Mouse (Mus musculus) embryonic facial prominence, embryonic 12.5 days (tissue): Measurements from ENCODE around the gene Rfx7. TPM values are rescaled to one million over a fixed set of nuclear protein-coding genes. Genes with fewer than 3 reads are reported as not detected.
"Not testable (repeated sequence)": the region's sequence is repeated elsewhere in the genome, so short reads cannot be mapped to it uniquely, and the experiment has no call there.

ENCODE experiments used
- ATAC-seq: fragments of 200-750 bp; cut with Nextera tagmentation; 2 replicates; pipeline ENCODE4 v1.8.0; 2017; ENCODE audit not compliant: insufficient number of reproducible peaks, insufficient read depth, low FRiP score, low TSS enrichment
- H3K27ac ChIP-seq: fragments of 300-500 bp; sonication (generic); 2 replicates; pipeline ENCODE4 v1.5.1; 2016; ENCODE audit warnings: mild to moderate bottlenecking
- H3K27me3 ChIP-seq: fragments of 300-500 bp; sonication (generic); 2 replicates; pipeline ENCODE4 v1.6.1; 2016; ENCODE audit warnings: mild to moderate bottlenecking, moderate library complexity
- H3K36me3 ChIP-seq: fragments of 300-500 bp; sonication (generic); 2 replicates; pipeline ENCODE4 v1.6.1; 2016; ENCODE audit warnings: mild to moderate bottlenecking
- H3K4me1 ChIP-seq: fragments of 300-500 bp; sonication (generic); 2 replicates; pipeline ENCODE4 v1.6.1; 2016
- H3K4me2 ChIP-seq: fragments of 300-500 bp; sonication (generic); replicated peaks from 2 replicates; pipeline ENCODE4 v1.6.1; 2016; ENCODE audit warnings: mild to moderate bottlenecking, moderate library complexity
- H3K4me3 ChIP-seq: fragments of 300-500 bp; sonication (generic); 2 replicates; pipeline ENCODE4 v1.5.1; 2016; ENCODE audit warnings: mild to moderate bottlenecking
- H3K9ac ChIP-seq: fragments of 300-500 bp; sonication (generic); 2 replicates; pipeline ENCODE4 v1.6.1; 2016; ENCODE audit warnings: mild to moderate bottlenecking, moderate library complexity
- H3K9me3 ChIP-seq: fragments of 300-500 bp; sonication (generic); 2 replicates; pipeline ENCODE4 v1.6.1; 2016; ENCODE audit warnings: mild to moderate bottlenecking, moderate library complexity
- WGBS: fragments of 180-500 bp; shearing (Covaris S2); methylation state at CpG from one replicate; pipeline ENCODE4 v1.1.7; 2016; 5-methylcytosine and 5-hydroxymethylcytosine counted together
- polyA plus RNA-seq: library from polyadenylated mRNA; unstranded; fragments of >200 nt; fragmentation: Nextera tagmentation; extraction: Ambion mirVana; gene quantifications from 2 replicates; pipeline ENCODE4 v1.2.1, GENCODE M21; 2016

Gene Rfx7
- polyA plus RNA-seq, 1 experiment from 2014 or later, result 14.6 TPM

GRCm38 (mm10) chr9:72558780-72559179 is 26.7 kb downstream of the Rfx7 start:
- Histone ChIP-seq H3K9me3 (no peaks in the 10 kb centered on the region), H3K27ac (no peak overlapping the region), H3K36me3 (no peaks in the 10 kb centered on the region), H3K27me3 (no peaks in the 10 kb centered on the region), H3K9ac (no peak overlapping the region), H3K4me1 (no peaks in the 10 kb centered on the region), H3K4me2 (no peak overlapping the region), H3K4me3 (no peak overlapping the region)
- 72% methylated on average over 1 of the region's 1 CpGs for WGBS
- ATAC-seq, result no peak

GRCm38 (mm10) chr9:72560316-72560715 is 28.3 kb downstream of the Rfx7 start:
- no peak for ATAC-seq
- Histone ChIP-seq H3K36me3 (no peaks in the 10 kb centered on the region), H3K4me2 (no peak overlapping the region), H3K4me1 (no peaks in the 10 kb centered on the region), H3K9me3 (no peaks in the 10 kb centered on the region), H3K4me3 (no peak overlapping the region), H3K27ac (no peak overlapping the region), H3K27me3 (no peaks in the 10 kb centered on the region), H3K9ac (no peak overlapping the region)
- 94% methylated on average over 2 of the region's 2 CpGs for WGBS

- Histone ChIP-seq H3K36me3 (no peaks in the 10 kb centered on the region), H3K4me2 (no peak overlapping the region), H3K9me3 (no peaks in the 10 kb centered on the region), H3K4me3 (no peak overlapping the region), H3K4me1 (no peaks in the 10 kb centered on the region), H3K27me3 (no peaks in the 10 kb centered on the region), H3K27ac (no peak overlapping the region), H3K9ac (no peak overlapping the region)
- WGBS, result 91% methylated on average over 3 of the region's 3 CpGs
- no peak for ATAC-seq
These were observed 31.2 kb downstream of the Rfx7 start for GRCm38 (mm10) chr9:72563277-72563676.

GRCm38 (mm10) chr9:72567116-72567515 is 35.1 kb downstream of the Rfx7 start:
- Histone ChIP-seq H3K9me3 (no peaks in the 10 kb centered on the region), H3K4me1 (no peaks in the 10 kb centered on the region), H3K27me3 (no peaks in the 10 kb centered on the region), H3K9ac (no peak overlapping the region), H3K4me2 (no peak overlapping the region), H3K36me3 (no peaks in the 10 kb centered on the region), H3K27ac (no peak overlapping the region), H3K4me3 (no peak overlapping the region)
- no peak for ATAC-seq
- WGBS, result 53% methylated on average over 2 of the region's 2 CpGs

- Histone ChIP-seq H3K4me1 (0 out of 2 replicates have a peak, but pooled peaks cover 7% of the 10 kb centered on the region), H3K9me3 (no peaks in the 10 kb centered on the region), H3K4me2 (no peak overlapping the region), H3K27ac (no peak overlapping the region), H3K4me3 (no peak overlapping the region), H3K36me3 (no peaks in the 10 kb centered on the region), H3K27me3 (no peaks in the 10 kb centered on the region), H3K9ac (no peak overlapping the region)
- WGBS, result 12% methylated on average over 3 of the region's 3 CpGs
- ATAC-seq, result no peak
These were observed 48.2 kb downstream of the Rfx7 start for GRCm38 (mm10) chr9:72580216-72580615.

GRCm38 (mm10) chr9:72590861-72591260 is 58.8 kb downstream of the Rfx7 start:
- no peaks in the 10 kb centered on the region for H3K36me3 ChIP-seq
- 100% methylated on average over 1 of the region's 1 CpGs for WGBS
- H3K4me1 ChIP-seq, result no peaks in the 10 kb centered on the region
- H3K9me3 ChIP-seq, result no peaks in the 10 kb centered on the region
- H3K4me3 ChIP-seq, result no peak overlapping the region
- ATAC-seq, result no peak
- H3K27me3 ChIP-seq, result no peaks in the 10 kb centered on the region
- H3K4me2 ChIP-seq, result no peak overlapping the region
- H3K9ac ChIP-seq, result no peak overlapping the region
- no peak overlapping the region for H3K27ac ChIP-seq

GRCm38 (mm10) chr9:72592016-72592415 is 60.0 kb downstream of the Rfx7 start:
- Histone ChIP-seq H3K9ac (no peak overlapping the region), H3K4me2 (no peak overlapping the region), H3K27me3 (no peaks in the 10 kb centered on the region), H3K4me3 (no peak overlapping the region), H3K9me3 (no peaks in the 10 kb centered on the region), H3K36me3 (no peaks in the 10 kb centered on the region), H3K4me1 (no peaks in the 10 kb centered on the region), H3K27ac (no peak overlapping the region)
- no peak for ATAC-seq

- not testable (repeated sequence) for H3K27me3 ChIP-seq, H3K9me3 ChIP-seq, H3K27ac ChIP-seq, H3K4me3 ChIP-seq, H3K36me3 ChIP-seq, H3K9ac ChIP-seq, ATAC-seq, H3K4me1 ChIP-seq, H3K4me2 ChIP-seq
- 83% methylated on average over 4 of the region's 4 CpGs for WGBS
These were observed 62.6 kb downstream of the Rfx7 start for GRCm38 (mm10) chr9:72594656-72595055.

- Histone ChIP-seq H3K4me3 (no peak overlapping the region), H3K4me1 (no peaks in the 10 kb centered on the region), H3K27me3 (no peaks in the 10 kb centered on the region), H3K9ac (no peak overlapping the region), H3K36me3 (peaks cover 12% of the 10 kb centered on the region; the same call in 1 of the 2 replicates), H3K27ac (no peak overlapping the region), H3K4me2 (no peak overlapping the region), H3K9me3 (no peaks in the 10 kb centered on the region)
- 97% methylated on average over 3 of the region's 3 CpGs for WGBS
- no peak for ATAC-seq
These were observed 68.1 kb downstream of the Rfx7 start for GRCm38 (mm10) chr9:72600142-72600541.

GRCm38 (mm10) chr9:72609771-72610170 is 77.7 kb downstream of the Rfx7 start:
- Histone ChIP-seq H3K4me1 (no peaks in the 10 kb centered on the region), H3K36me3 (peaks cover 19% of the 10 kb centered on the region), H3K27me3 (no peaks in the 10 kb centered on the region), H3K4me3 (no peak overlapping the region), H3K9me3 (no peaks in the 10 kb centered on the region), H3K9ac (no peak overlapping the region), H3K27ac (no peak overlapping the region), H3K4me2 (no peak overlapping the region)
- no peak for ATAC-seq

- H3K4me2 ChIP-seq, result no peak overlapping the region
- H3K4me3 ChIP-seq, result no peak overlapping the region
- H3K9ac ChIP-seq, result no peak overlapping the region
- no peak overlapping the region for H3K27ac ChIP-seq
- peaks cover 37% of the 10 kb centered on the region for H3K36me3 ChIP-seq
- no peaks in the 10 kb centered on the region for H3K27me3 ChIP-seq
- H3K9me3 ChIP-seq, result no peaks in the 10 kb centered on the region
- ATAC-seq, result no peak
- WGBS, result 87% methylated on average over 2 of the region's 2 CpGs
- no peaks in the 10 kb centered on the region for H3K4me1 ChIP-seq
These were observed 81.8 kb downstream of the Rfx7 start for GRCm38 (mm10) chr9:72613884-72614283.

- peaks cover 43% of the 10 kb centered on the region for H3K36me3 ChIP-seq
- no peak overlapping the region for H3K9ac ChIP-seq
- no peak for ATAC-seq
- H3K4me2 ChIP-seq, result no peak overlapping the region
- H3K4me1 ChIP-seq, result no peaks in the 10 kb centered on the region
- no peak overlapping the region for H3K4me3 ChIP-seq
- H3K27me3 ChIP-seq, result no peaks in the 10 kb centered on the region
- no peaks in the 10 kb centered on the region for H3K9me3 ChIP-seq
- peak overlapping the region; percentile 69; the same call in 1 of the 2 replicates for H3K27ac ChIP-seq
- 75% methylated on average over 6 of the region's 6 CpGs for WGBS
These were observed 82.9 kb downstream of the Rfx7 start for GRCm38 (mm10) chr9:72614786-72615480.
